Mouse (Mus musculus) heart, embryonic 15.5 days (tissue): ENCODE results near the gene D130043K22Rik. TPM values are rescaled to one million over a fixed set of nuclear protein-coding genes. Genes with fewer than 3 reads are reported as not detected.

ENCODE experiments used
- ATAC-seq: fragments of 200-750 bp; cut with Nextera tagmentation; replicated peaks from 2 replicates; pipeline ENCODE4 v1.8.0; 2017; ENCODE audit warnings: low read depth, moderate TSS enrichment; ENCODE audit not compliant: insufficient number of reproducible peaks, insufficient read depth, low FRiP score
- H3K27ac ChIP-seq: fragments of 300-500 bp; sonication (generic); 2 replicates; pipeline ENCODE4 v1.5.1; 2015; ENCODE audit warnings: mild to moderate bottlenecking, inconsistent platforms
- H3K27me3 ChIP-seq: fragments of 300-500 bp; sonication (generic); 2 replicates; pipeline ENCODE4 v1.6.1; 2015; ENCODE audit warnings: inconsistent platforms
- H3K36me3 ChIP-seq: fragments of 300-500 bp; sonication (generic); 2 replicates; pipeline ENCODE4 v1.6.1; 2015; ENCODE audit warnings: mild to moderate bottlenecking, inconsistent platforms
- H3K4me1 ChIP-seq: fragments of 300-500 bp; sonication (generic); replicated peaks from 2 replicates; pipeline ENCODE4 v1.6.1; 2015; ENCODE audit warnings: inconsistent platforms
- H3K4me2 ChIP-seq: fragments of 300-500 bp; sonication (generic); 2 replicates; pipeline ENCODE4 v1.6.1; 2015; ENCODE audit warnings: inconsistent platforms, mild to moderate bottlenecking, moderate library complexity
- H3K4me3 ChIP-seq: fragments of 300-500 bp; sonication (generic); 2 replicates; pipeline ENCODE4 v1.5.1; 2015; ENCODE audit warnings: mild to moderate bottlenecking, inconsistent platforms
- H3K9ac ChIP-seq: fragments of 300-500 bp; sonication (generic); 2 replicates; pipeline ENCODE4 v1.6.1; 2015; ENCODE audit warnings: mild to moderate bottlenecking, inconsistent platforms
- H3K9me3 ChIP-seq: fragments of 300-500 bp; sonication (generic); replicated peaks from 2 replicates; pipeline ENCODE4 v1.6.1; 2016; ENCODE audit warnings: inconsistent platforms
- WGBS: fragments of 180-500 bp; shearing (Covaris S2); methylation state at CpG from one replicate; pipeline ENCODE4 v1.1.7; 2015; ENCODE audit warnings: mixed read lengths; 5-methylcytosine and 5-hydroxymethylcytosine counted together
- polyA plus RNA-seq: library from polyadenylated mRNA; unstranded; fragments of >200 nt; fragmentation: Nextera tagmentation; extraction: Ambion mirVana; gene quantifications from 2 replicates; pipeline ENCODE4 v1.2.1, GENCODE M21; 2015

D130043K22Rik gene
- polyA plus RNA-seq, result 0.03 and 0.24 TPM in 2 replicates

DNA sequence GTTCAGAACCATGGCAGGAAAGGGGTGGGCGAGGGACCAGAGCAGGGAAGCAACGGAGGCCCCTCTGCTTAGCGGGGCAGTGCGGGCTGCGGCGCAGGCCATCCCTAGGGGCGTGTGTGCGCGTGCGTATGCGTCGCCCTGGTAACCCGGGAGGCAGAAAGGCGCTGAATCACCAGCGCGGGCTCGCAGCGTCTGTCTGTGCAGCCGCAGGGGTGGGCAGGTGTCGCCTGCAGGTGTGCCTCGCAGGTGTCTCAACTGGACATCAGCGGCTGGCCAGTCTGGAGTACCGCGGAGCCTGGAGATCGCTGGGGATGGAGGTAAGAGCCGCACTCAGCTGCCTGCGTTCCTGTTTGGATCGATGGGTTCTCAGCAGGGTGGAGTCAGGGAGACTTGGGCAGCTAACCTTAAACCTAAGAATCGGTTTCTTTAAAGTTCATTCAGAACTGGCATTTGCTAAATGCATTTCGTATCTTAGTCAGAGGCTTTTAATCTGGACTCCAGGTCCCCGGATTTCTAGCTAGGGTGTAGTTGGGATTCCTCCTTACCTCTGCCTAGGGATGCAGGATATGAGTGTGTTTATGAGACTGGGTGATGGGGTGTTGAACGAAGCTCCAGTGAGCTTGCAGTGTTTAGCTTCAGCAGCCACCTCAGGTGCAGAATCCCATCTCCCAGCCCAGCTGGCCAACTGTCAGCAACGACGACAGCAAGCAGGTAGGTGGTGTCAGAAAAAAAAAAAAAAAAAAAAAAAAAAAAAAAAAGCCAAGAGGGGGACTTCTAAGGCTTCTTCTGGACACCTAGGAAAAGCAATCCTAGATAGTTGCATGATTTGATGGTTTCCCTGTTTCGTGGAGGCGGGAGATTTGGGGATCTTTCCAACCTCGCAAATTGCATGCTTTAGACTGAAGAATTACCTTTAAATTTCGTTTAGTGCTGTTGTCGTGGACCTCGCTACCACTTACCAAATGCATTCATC, at the start of gene D130043K22Rik:
Gene D130043K22Rik, plus strand, starts transcription at position 153 of the 973 bp plus-strand sequence.
- 14% methylated on average over 40 of the region's 40 CpGs for WGBS
- peaks cover 8% of the 10 kb centered on the region for H3K4me1 ChIP-seq
- peak within 1 kb of the TSS; percentile 86 for H3K4me2 ChIP-seq
- 0 out of 2 replicates have a peak, but pooled peaks cover 11% of the 10 kb centered on the region for H3K36me3 ChIP-seq
- 0 out of 2 replicates have a peak within 1 kb of the TSS, but pooled peaks have one; percentile 34 for H3K9ac ChIP-seq
- H3K9me3 ChIP-seq, result no peaks in the 10 kb centered on the region
- H3K27ac ChIP-seq, result no peak within 1 kb of the TSS
- no peaks in the 10 kb centered on the region; the same call in 1 of the 2 replicates for H3K27me3 ChIP-seq
- peak; percentile 72 for ATAC-seq
- H3K4me3 ChIP-seq, result peak within 1 kb of the TSS; percentile 52

DNA sequence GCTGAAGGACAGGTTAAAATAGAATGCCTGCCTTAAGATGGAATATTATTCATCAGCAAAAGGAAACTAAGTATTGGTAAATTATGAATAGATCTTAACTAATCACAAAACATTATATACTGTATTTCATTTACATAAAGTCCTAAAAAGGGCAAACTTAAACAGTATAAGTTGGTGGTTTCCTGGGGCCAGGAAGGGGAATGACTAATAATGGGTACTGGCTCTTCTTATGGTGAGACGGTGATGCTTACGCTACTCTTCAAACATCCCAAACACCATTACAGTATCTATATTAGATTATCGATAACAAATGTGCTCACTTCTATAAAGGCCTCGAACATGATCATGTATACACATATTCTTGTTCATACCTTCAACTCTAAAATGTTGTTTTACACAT, 46.2 kb upstream of the D130043K22Rik start:
- WGBS, result 91% methylated on average over 4 of the region's 4 CpGs
- H3K4me3 ChIP-seq, result no peak overlapping the region
- no peaks in the 10 kb centered on the region for H3K9me3 ChIP-seq
- H3K4me2 ChIP-seq, result no peak overlapping the region
- no peaks in the 10 kb centered on the region for H3K27me3 ChIP-seq
- no peak overlapping the region for H3K9ac ChIP-seq
- ATAC-seq, result no peak
- H3K27ac ChIP-seq, result no peak overlapping the region
- H3K4me1 ChIP-seq, result peaks cover 6% of the 10 kb centered on the region
- no peaks in the 10 kb centered on the region for H3K36me3 ChIP-seq

- Histone ChIP-seq H3K9me3 (no peaks in the 10 kb centered on the region), H3K4me3 (peak overlapping the region; percentile 98), H3K27me3 (no peaks in the 10 kb centered on the region), H3K9ac (0 out of 2 replicates have a peak overlapping the region, but pooled peaks have one; percentile 62), H3K4me2 (peak overlapping the region; percentile 76), H3K36me3 (no peaks in the 10 kb centered on the region), H3K4me1 (peaks cover 11% of the 10 kb centered on the region), H3K27ac (peak overlapping the region; percentile 100; the same call in 1 of the 2 replicates)
- WGBS, result 61% methylated on average over 5 of the region's 5 CpGs
- no peak for ATAC-seq
Observed at GRCm38 (mm10) chr13:24799378-24799777, 45.6 kb upstream of the D130043K22Rik start.

DNA sequence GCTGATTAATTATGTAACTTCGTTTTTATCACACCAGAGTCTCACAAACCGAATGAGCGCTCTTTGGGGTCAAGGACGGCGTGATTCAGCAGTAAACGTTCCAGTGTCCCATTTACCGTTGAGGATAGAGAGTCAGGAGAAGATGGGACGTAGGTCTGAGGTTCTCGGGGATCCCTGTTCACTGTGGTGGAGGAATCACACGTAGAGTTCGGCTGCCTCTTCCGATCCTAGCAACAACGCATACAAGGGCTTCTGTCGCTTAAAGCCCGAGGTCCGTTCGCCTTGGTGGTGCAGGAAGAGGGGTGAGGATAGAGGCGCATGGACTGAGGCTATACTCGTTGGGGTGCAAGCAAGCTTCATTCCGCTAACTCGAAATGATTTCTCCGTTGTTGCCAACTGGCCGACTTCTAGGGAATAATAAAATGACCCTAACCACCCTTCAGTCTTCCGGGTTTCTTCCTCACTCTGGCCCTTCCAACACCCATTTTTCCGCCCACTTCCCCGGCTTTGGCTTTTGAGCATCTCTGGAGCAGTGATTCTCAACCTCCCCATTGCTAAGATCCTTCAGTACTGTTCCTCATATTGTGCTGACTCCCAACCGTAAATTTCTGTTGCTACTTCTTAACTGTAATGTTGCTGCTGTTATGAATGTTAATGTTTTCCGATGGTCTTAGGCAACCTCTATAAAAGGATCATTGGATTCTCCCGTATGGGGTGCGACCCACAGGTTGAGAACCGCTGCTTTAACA, 44.8 kb upstream of the D130043K22Rik start:
- ATAC-seq, result peak; percentile 9; the same call in 1 of the 2 replicates
- Histone ChIP-seq H3K36me3 (peaks cover 4% of the 10 kb centered on the region; the same call in 1 of the 2 replicates), H3K27me3 (no peaks in the 10 kb centered on the region), H3K4me2 (peak overlapping the region; percentile 76), H3K4me3 (peak overlapping the region; percentile 98), H3K27ac (peak overlapping the region; percentile 100), H3K4me1 (peaks cover 14% of the 10 kb centered on the region), H3K9ac (peak overlapping the region; percentile 62), H3K9me3 (no peaks in the 10 kb centered on the region)
- WGBS, result under 1% methylated on average over 31 of the region's 31 CpGs

- ATAC-seq, result peak; percentile 98
- H3K4me1 ChIP-seq, result peaks cover 20% of the 10 kb centered on the region
- peaks cover 7% of the 10 kb centered on the region; the same call in 1 of the 2 replicates for H3K36me3 ChIP-seq
- peak overlapping the region; percentile 100 for H3K9ac ChIP-seq
- H3K27me3 ChIP-seq, result no peaks in the 10 kb centered on the region
- no peaks in the 10 kb centered on the region for H3K9me3 ChIP-seq
- H3K4me2 ChIP-seq, result peak overlapping the region; percentile 82
- under 1% methylated on average over 42 of the region's 42 CpGs for WGBS
- peak overlapping the region; percentile 100 for H3K27ac ChIP-seq
- H3K4me3 ChIP-seq, result peak overlapping the region; percentile 98
Observed at GRCm38 (mm10) chr13:24800674-24801307, 44.1 kb upstream of the D130043K22Rik start.

GRCm38 (mm10) chr13:24801308-24801921, 43.5 kb upstream of the D130043K22Rik start, which contains the start of gene BC005537:
Gene BC005537, plus strand, starts transcription at chr13:24801657.
- H3K36me3 ChIP-seq, result peaks cover 10% of the 10 kb centered on the region; the same call in 1 of the 2 replicates
- H3K9me3 ChIP-seq, result no peaks in the 10 kb centered on the region
- peak; percentile 65 for ATAC-seq
- WGBS, result under 1% methylated on average over 70 of the region's 74 CpGs
- H3K27ac ChIP-seq, result peak within 1 kb of the TSS; percentile 100
- H3K27me3 ChIP-seq, result no peaks in the 10 kb centered on the region
- H3K4me2 ChIP-seq, result peak within 1 kb of the TSS; percentile 82
- H3K4me3 ChIP-seq, result peak within 1 kb of the TSS; percentile 98
- peaks cover 22% of the 10 kb centered on the region for H3K4me1 ChIP-seq
- peak within 1 kb of the TSS; percentile 100 for H3K9ac ChIP-seq

DNA sequence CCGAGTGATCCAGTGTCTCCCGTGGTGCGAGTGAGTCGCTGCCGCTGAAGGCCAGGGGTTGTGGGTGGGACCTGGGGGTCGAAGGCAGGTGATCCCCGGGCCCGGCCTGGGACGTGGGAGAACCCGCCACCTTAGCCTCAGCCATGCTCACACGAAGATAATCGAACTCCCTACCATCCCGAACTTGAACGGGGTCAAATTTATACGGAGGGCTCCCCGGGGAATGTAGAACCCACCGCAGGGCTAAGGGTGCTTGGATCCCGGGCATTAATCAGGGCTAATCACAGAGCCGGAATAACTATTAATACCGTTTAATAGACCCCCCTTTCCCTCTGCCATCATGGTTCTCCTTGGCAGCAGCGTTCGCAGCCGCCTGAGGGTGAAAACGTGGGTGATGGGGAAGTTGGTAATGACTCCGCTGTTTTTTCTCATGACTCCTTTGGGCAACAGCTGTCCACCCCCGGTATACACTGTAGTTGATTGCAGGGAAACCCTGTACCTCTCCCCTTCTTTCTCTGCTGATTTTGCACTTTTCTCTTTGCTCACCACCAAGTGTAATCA, 42.7 kb upstream of the D130043K22Rik start:
- Histone ChIP-seq H3K27me3 (no peaks in the 10 kb centered on the region), H3K4me3 (peak overlapping the region; percentile 98)
- whole genome bisulfite sequencing, result under 1% methylated on average over 26 of the region's 26 CpGs

GRCm38 (mm10) chr13:24803196-24803595, 41.7 kb upstream of the D130043K22Rik start:
- no peaks in the 10 kb centered on the region for H3K27me3 ChIP-seq

More for the DNA sequence above, 42.7 kb upstream of the D130043K22Rik start:
- H3K4me1 ChIP-seq, result peaks cover 22% of the 10 kb centered on the region
- H3K4me2 ChIP-seq, result peak overlapping the region; percentile 82
- no peaks in the 10 kb centered on the region for H3K9me3 ChIP-seq
- peak overlapping the region; percentile 100 for H3K9ac ChIP-seq
- peak overlapping the region; percentile 100 for H3K27ac ChIP-seq
- peaks cover 14% of the 10 kb centered on the region for H3K36me3 ChIP-seq
- ATAC-seq, result no peak

GRCm38 (mm10) chr13:24806079-24806478, 38.9 kb upstream of the D130043K22Rik start:
- no peaks in the 10 kb centered on the region for H3K9me3 ChIP-seq
- ATAC-seq, result no peak

More at GRCm38 (mm10) chr13:24803196-24803595, 41.7 kb upstream of the D130043K22Rik start:
- no peak for ATAC-seq
- peaks cover 22% of the 10 kb centered on the region for H3K4me1 ChIP-seq
- 10% methylated on average over 2 of the region's 2 CpGs for WGBS
- no peaks in the 10 kb centered on the region for H3K9me3 ChIP-seq
- peak overlapping the region; percentile 82 for H3K4me2 ChIP-seq
- H3K27ac ChIP-seq, result peak overlapping the region; percentile 24; the same call in 1 of the 2 replicates
- H3K4me3 ChIP-seq, result peak overlapping the region; percentile 98
- peaks cover 24% of the 10 kb centered on the region for H3K36me3 ChIP-seq
- peak overlapping the region; percentile 100 for H3K9ac ChIP-seq

GRCm38 (mm10) chr13:24812521-24812920, 32.4 kb upstream of the D130043K22Rik start:
- H3K9me3 ChIP-seq, result no peaks in the 10 kb centered on the region
- H3K4me3 ChIP-seq, result no peak overlapping the region
- no peaks in the 10 kb centered on the region for H3K27me3 ChIP-seq
- no peak overlapping the region for H3K4me2 ChIP-seq
- 97% methylated on average over 2 of the region's 2 CpGs for WGBS
- H3K4me1 ChIP-seq, result no peaks in the 10 kb centered on the region
- H3K27ac ChIP-seq, result no peak overlapping the region
- ATAC-seq, result no peak
- H3K9ac ChIP-seq, result no peak overlapping the region
- peaks cover 66% of the 10 kb centered on the region for H3K36me3 ChIP-seq

More at GRCm38 (mm10) chr13:24806079-24806478, 38.9 kb upstream of the D130043K22Rik start:
- H3K36me3 ChIP-seq, result peaks cover 48% of the 10 kb centered on the region
- no peak overlapping the region for H3K4me2 ChIP-seq
- H3K9ac ChIP-seq, result no peak overlapping the region
- no peaks in the 10 kb centered on the region for H3K27me3 ChIP-seq
- no peak overlapping the region for H3K4me3 ChIP-seq
- peaks cover 22% of the 10 kb centered on the region for H3K4me1 ChIP-seq
- no peak overlapping the region for H3K27ac ChIP-seq
